Mouse (Mus musculus) c-Kit-positive CD71-negative TER-119-negative erythroid progenitor cells, embryonic 14.5 days (primary cell): Measurements from ENCODE around the gene Vopp1.

Experiments used
- DNase-seq: peaks from one replicate; pipeline ENCODE4 v3.0.0-alpha.2; 2013; ENCODE audit warnings: low read depth

Vopp1 gene

DNA sequence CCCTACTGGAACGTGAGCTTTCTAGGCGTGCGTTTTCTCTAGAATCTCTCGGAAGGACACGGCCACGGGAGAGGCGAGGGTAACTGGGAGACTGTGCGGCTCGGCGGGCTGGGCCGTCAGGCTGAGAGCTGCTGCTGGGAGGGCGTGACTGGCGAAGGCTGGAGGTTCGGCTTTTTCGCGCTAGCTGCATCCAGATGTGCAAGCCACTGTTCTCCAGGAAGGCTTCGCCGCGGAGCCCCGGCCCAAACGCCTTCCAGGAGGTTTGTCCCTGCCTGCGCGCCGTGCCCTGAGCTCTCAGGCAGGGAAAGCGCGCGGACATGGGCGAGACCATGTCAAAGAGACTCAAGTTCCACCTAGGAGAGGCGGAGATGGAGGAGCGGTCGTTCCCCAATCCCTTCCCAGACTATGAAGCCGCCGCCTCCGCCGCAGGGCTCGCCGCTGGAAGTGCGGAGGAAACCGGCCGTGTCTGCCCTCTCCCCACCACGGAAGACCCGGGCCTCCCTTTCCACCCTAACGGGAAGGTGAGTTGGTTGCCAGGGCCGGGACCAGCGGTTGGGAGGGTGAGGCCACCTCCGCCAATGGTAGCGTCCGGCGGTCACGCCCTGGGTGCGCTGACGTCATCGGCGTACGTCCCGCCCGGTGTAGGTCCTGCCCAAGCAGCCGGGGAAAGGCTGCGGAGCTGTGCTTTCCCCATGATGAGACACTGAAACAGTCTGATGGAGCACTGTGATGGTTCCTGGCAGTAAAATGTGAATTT, 122.0 kb downstream of the Vopp1 start:
- DNase-seq = peak; percentile 82

DNA sequence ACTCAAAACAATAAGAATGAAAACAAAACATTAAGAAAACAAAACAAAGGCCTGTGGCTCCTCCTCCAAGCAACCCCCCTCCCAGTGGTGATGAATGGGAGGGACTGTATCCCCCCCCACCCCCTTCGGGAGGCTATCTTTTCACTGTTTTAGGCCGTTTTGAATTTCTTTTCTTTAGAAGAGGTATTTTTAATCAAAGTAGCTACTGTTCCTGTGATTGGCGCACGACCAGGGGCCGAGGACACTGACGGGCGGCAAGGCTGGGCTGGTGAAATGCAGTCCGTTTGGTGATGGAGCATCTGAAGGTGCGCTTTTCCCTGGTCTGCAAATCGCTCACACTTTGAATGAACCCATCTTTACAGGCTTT, 122.6 kb downstream of the Vopp1 start, which contains the start of gene Lancl2:
Gene Lancl2 (plus strand): TSS at position 165 of the 367 bp plus-strand sequence.
- no peak for DNase-seq

DNA sequence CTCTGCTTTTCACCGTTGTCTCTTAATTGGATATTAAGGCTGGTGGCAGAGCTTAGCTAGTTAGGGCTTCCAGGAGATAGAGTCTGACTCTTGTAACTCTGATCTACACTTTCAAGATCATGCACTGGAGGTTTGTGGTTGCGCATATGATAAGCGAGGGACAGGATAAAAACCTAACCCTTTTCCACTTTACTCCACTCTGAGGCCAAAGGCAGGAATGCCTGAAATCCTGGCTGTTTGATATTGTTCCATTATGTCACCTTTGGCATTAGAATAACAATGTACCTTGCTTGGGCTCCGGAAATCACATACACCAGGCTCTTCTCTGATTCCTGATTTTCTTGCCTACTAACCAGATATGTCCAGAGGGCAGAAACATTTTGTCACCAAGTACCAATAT, 123.3 kb downstream of the Vopp1 start:
- no peak for DNase-seq

- no peak for DNase-seq
Measured at GRCm38 (mm10) chr6:57693116-57693515, 131.8 kb downstream of the Vopp1 start.

DNA sequence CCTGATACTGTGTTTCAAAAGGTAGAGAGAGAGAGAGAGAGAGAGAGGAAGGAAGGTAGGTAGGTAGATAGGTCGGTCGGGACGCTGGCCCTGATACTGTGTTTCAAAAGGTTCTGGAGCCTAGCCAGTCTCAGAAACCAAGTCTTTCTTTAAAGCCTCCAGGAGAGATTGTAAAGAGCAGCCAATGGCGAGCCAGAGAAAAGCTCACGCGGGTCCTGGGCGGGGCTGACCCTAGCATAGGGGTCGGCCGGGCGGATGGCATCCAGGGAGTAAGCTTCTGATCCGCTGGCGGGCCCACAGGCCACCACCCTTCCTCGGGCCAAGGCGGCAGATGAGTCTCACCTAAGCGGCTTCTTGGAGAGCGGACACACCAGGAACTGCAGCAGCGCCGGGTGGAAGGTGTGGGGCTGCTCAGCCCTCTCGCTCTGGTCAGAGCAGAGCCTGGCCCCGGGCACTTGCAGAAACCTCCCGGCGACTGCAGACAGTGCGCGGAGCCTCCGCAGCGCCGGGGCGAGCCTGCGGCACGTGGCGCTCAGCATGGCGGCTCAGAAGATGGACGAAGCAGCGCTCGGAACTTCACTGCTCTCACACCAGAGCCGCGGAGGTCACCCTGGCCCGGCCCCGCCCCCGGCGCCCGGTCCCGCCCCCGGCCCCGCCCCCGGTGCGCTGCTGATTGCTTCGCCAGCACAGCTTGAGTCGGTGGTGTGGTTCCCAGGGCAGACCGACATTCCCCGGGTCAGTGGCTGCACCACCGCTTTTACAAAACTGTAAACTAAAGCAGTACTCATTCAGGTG, 133.3 kb downstream of the Vopp1 start, which contains the start of gene Pyurf:
Gene Pyurf (minus strand): TSS at position 612 of the 795 bp plus-strand sequence.
- peak; percentile 70 for DNase-seq

GRCm38 (mm10) chr6:57684156-57684555, 140.8 kb downstream of the Vopp1 start:
- DNase-seq = no peak
